Mouse (Mus musculus): ENCODE results near the gene Spint2. TPM values are rescaled to one million over a fixed set of nuclear protein-coding genes. Genes with fewer than 3 reads are reported as not detected.

Gene Spint2
- total and polyA plus RNA-seq, 3 experiments, result 4.1 to 29.1 TPM; not detected in 1

DNA sequence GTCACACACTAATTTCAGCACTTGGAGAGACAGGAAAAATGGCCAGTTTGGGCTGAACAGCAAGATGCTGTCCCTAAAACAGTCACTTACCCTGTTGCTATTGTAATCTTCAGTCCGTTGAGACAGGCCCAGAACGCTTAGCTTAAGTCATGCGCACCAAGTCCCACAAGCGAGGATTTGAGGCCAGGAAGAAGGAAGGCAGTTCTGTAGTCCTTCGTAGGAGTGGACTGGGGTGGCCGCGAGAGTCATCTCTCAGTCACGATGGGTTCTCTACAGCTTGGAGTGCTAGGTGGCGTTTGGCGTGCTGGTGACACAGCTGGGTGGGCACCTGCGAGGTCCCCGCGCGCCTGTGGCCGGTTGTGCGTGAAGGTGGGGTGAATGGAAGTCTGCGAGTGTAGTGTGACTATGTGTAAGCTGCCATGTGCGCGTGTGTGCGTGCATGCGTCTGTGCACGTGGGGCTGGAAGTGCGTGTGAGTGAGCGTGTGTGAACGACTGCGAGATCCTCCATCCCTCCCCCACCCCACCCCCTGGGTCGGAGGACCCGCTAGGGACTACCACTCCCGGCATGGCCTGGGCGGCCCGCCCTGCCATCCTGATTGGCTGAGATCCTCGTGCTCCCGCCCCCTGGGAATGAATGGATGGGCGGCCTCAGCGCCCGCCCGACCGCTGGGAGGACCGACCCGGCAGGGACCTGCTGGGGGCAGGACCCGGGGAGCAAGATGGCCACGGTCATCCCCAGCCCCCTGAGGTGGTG lies 25.8 kb upstream of the Spint2 start:
- Histone ChIP-seq H3K27ac (ENCODE audit: insufficient read depth, low read depth) (no peak overlapping the region), H3K36me3 (replicated peaks in 1 of 2; ENCODE audit: control insufficient read depth in 1 of 2, insufficient read depth in 1 of 2, low read length in 1 of 2) (no peaks in the 10 kb centered on the region), H3K4me3 (replicated peaks in 1 of 3; ENCODE audit: low read depth in 2 of 3, low read length in 2 of 3, poor library complexity in 1 of 3) (peak overlapping the region; percentile 50 to 79 (median 53)), H3K4me1 (ENCODE audit: control insufficient read depth in 1 of 2, insufficient read depth in 2 of 2) (peaks cover 0 to 23% of the 10 kb centered on the region in 2 experiments; a peak in 3 of 4 replicates), H3K27me3 (replicated peaks) (peaks cover 85% of the 10 kb centered on the region), H3K79me2 (replicated peaks; ENCODE audit: control insufficient read depth, extremely low read depth, insufficient read depth, poor library complexity, severe bottlenecking) (no peaks in the 10 kb centered on the region), H3K9me3 (replicated peaks; ENCODE audit: low read length) (peaks cover 6% of the 10 kb centered on the region), H3K9ac (ENCODE audit: insufficient read depth, low read depth) (peak overlapping the region; percentile 21; the same call in 1 of the 2 replicates), H3K4me2 (ENCODE audit: insufficient read depth, low read depth, poor library complexity, severe bottlenecking) (peak overlapping the region; percentile 41)
- dilution Hi-C loops (cut with MboI; ENCODE audit: extremely low pct_ligation_motif_present, extremely low pct_unique_long_range_greater_than_20kb, low sequenced_read_pairs), result no loop called here
- DNase-seq (ENCODE audit: extremely low read depth), result peak; percentile 87
- in situ Hi-C loops (cut with MboI; ENCODE audit: low pct_ligation_motif_present, low pct_unique_long_range_greater_than_20kb, low sequenced_read_pairs), result no loop called here
- TF ChIP-seq JUN (IDR thresholded peaks at IDR 0.05; ENCODE audit: insufficient read depth, low read depth, low read length) (no peak), UBTF (IDR thresholded peaks at IDR 0.05; ENCODE audit: low read depth, low read length) (no peak), E2F4 (IDR thresholded peaks at IDR 0.05; ENCODE audit: insufficient replicate concordance, low read depth, low read length) (no peak), USF1 (IDR thresholded peaks at IDR 0.05; ENCODE audit: low read depth, low read length) (0 out of 2 replicates have a peak, but pooled peaks have one; percentile 5), RAD21 (IDR thresholded peaks at IDR 0.05; ENCODE audit: low read depth, low read length) (no peak), ELF1 (IDR thresholded peaks at IDR 0.05; ENCODE audit: low read depth, low read length) (peak; percentile 63), PAX5 (IDR thresholded peaks at IDR 0.05; ENCODE audit: low read length) (no peak), ETS1 (conservative IDR thresholded peaks at IDR 0.05; ENCODE audit: low read depth, low read length) (no peak), KAT2A (IDR thresholded peaks at IDR 0.05; ENCODE audit: insufficient replicate concordance, low read length) (peak; percentile 86; the same call in 1 of the 2 replicates), MYC (IDR thresholded peaks at IDR 0.05; ENCODE audit: low read depth, low read length) (peak; percentile 95), HCFC1 (IDR thresholded peaks at IDR 0.05; ENCODE audit: low read depth, low read length) (peak; percentile 94), BHLHE40 (IDR thresholded peaks at IDR 0.05; ENCODE audit: low read depth, low read length) (peak; percentile 95), POLR2AphosphoS2 (IDR thresholded peaks at IDR 0.05; ENCODE audit: low read depth, low read length) (no peak), GABPA (IDR thresholded peaks at IDR 0.05; ENCODE audit: insufficient replicate concordance, low read depth, low read length) (peak; percentile 37; the same call in 1 of the 2 replicates), ZNF384 (IDR thresholded peaks at IDR 0.05; ENCODE audit: low read depth, low read length) (no peak), NRF1 (IDR thresholded peaks at IDR 0.05; ENCODE audit: low read depth, low read length) (peak; percentile 49; the same call in 1 of the 2 replicates), CHD2 (IDR thresholded peaks at IDR 0.05; ENCODE audit: low read length) (peak; percentile 91), MAZ (IDR thresholded peaks at IDR 0.05; ENCODE audit: low read depth, low read length) (peak; percentile 52; the same call in 1 of the 2 replicates), SMC3 (IDR thresholded peaks at IDR 0.05; ENCODE audit: low read depth, low read length) (no peak), IRF4 (IDR thresholded peaks at IDR 0.05; ENCODE audit: low read depth, low read length) (peak; percentile 47), SIN3A (IDR thresholded peaks at IDR 0.05; ENCODE audit: low read length) (peak; percentile 66; the same call in 1 of the 2 replicates), ZC3H11A (IDR thresholded peaks at IDR 0.05; ENCODE audit: low read depth, low read length) (no peak), NELFE (IDR thresholded peaks at IDR 0.05; ENCODE audit: low read depth, low read length) (peak; percentile 48; the same call in 1 of the 2 replicates), MEF2A (IDR thresholded peaks at IDR 0.05; ENCODE audit: borderline replicate concordance, low read depth, low read length) (no peak), ZKSCAN1 (IDR thresholded peaks at IDR 0.05; ENCODE audit: borderline replicate concordance, low read depth, low read length) (no peak), MXI1 (IDR thresholded peaks at IDR 0.05; ENCODE audit: low read depth, low read length) (peak; percentile 93), MAX (IDR thresholded peaks at IDR 0.05; ENCODE audit: low read length) (peak; percentile 93), CHD1 (IDR thresholded peaks at IDR 0.05; ENCODE audit: low read depth, low read length) (0 out of 2 replicates have a peak, but pooled peaks have one; percentile 20), RCOR1 (conservative IDR thresholded peaks at IDR 0.05; ENCODE audit: low read depth, low read length) (no peak), POLR2A (IDR thresholded peaks at IDR 0.05; ENCODE audit: low read depth, low read length) (peak; percentile 74)
